Mouse (Mus musculus) heart, embryonic 16.5 days (tissue): Measurements from ENCODE around the gene Paxbp1. TPM values are rescaled to one million over a fixed set of nuclear protein-coding genes. Genes with fewer than 3 reads are reported as not detected.
A peak's percentile ranks its signal among the peaks of the same experiment; 100 is the strongest.

ENCODE experiments used
- ATAC-seq: fragments of 200-750 bp; cut with Nextera tagmentation; replicated peaks from 2 replicates; pipeline ENCODE4 v1.8.0; 2017; ENCODE audit warnings: moderate number of reproducible peaks; ENCODE audit not compliant: insufficient read depth, low FRiP score; ENCODE audit errors: extremely low read depth
- H3K27ac ChIP-seq: fragments of 300-500 bp; sonication (generic); 2 replicates; pipeline ENCODE4 v1.5.1; 2014; ENCODE audit warnings: mild to moderate bottlenecking, low read length, control low read depth, moderate library complexity
- H3K27me3 ChIP-seq: fragments of 300-500 bp; sonication (generic); 2 replicates; pipeline ENCODE4 v1.6.1; 2014; ENCODE audit warnings: low read length, mixed read lengths; ENCODE audit not compliant: control insufficient read depth, insufficient read depth
- H3K36me3 ChIP-seq: fragments of 300-500 bp; sonication (generic); 2 replicates; pipeline ENCODE4 v1.6.1; 2014; ENCODE audit not compliant: control insufficient read depth, insufficient read depth
- H3K4me1 ChIP-seq: fragments of 300-500 bp; sonication (generic); 2 replicates; pipeline ENCODE4 v1.6.1; 2014; ENCODE audit warnings: low read length, mixed read lengths; ENCODE audit not compliant: control insufficient read depth, insufficient read depth
- H3K4me2 ChIP-seq: fragments of 300-500 bp; sonication (generic); 2 replicates; pipeline ENCODE4 v1.6.1; 2014; ENCODE audit warnings: low read depth, mild to moderate bottlenecking, control low read depth, low read length
- H3K4me3 ChIP-seq: fragments of 300-500 bp; sonication (generic); 2 replicates; pipeline ENCODE4 v1.5.1; 2014; ENCODE audit warnings: mild to moderate bottlenecking, control low read depth, low read length
- H3K9ac ChIP-seq: fragments of 300-500 bp; sonication (generic); 2 replicates; pipeline ENCODE4 v1.6.1; 2014; ENCODE audit warnings: low read length, control low read depth
- H3K9me3 ChIP-seq: fragments of 300-500 bp; sonication (generic); replicated peaks from 2 replicates; pipeline ENCODE4 v1.6.1; 2016; ENCODE audit warnings: low read length; ENCODE audit not compliant: control insufficient read depth
- WGBS: fragments of 180-500 bp; shearing (Covaris S2); extraction: QIAGEN DNeasy Blood & Tissue Kit; methylation state at CpG from one replicate; pipeline ENCODE4 v1.1.7; 2014; 5-methylcytosine and 5-hydroxymethylcytosine counted together
- polyA plus RNA-seq: library from polyadenylated mRNA; unstranded; fragments of >200 nt; fragmentation: Nextera tagmentation; extraction: Ambion mirVana; gene quantifications from 2 replicates; pipeline ENCODE4 v1.2.1, GENCODE M21; 2015

The Paxbp1 gene
- polyA plus RNA-seq, 1 experiment from 2014 or later = 43.4 TPM

DNA sequence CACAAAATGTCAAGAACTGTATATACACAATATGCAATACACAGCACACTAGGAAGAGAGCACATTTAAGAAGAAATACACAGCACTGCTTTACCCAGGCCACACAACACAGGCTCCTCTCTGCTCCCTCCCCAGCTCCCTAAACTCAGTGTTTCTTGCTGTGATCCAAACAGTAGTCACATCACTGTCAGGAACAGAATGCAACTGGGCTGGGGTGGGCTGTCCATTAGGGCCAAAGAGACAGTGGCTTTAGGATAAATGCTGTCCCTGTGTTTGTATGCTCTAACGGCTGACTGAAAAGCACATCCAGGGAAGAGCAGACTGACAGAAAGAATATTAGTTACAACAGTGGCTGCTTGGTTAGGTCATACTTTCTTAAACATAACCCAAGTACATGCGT is 14.4 kb downstream of the Paxbp1 start:
- H3K9ac ChIP-seq = no peak overlapping the region
- ATAC-seq = no peak
- WGBS = 90% methylated on average over 2 of the region's 2 CpGs

DNA sequence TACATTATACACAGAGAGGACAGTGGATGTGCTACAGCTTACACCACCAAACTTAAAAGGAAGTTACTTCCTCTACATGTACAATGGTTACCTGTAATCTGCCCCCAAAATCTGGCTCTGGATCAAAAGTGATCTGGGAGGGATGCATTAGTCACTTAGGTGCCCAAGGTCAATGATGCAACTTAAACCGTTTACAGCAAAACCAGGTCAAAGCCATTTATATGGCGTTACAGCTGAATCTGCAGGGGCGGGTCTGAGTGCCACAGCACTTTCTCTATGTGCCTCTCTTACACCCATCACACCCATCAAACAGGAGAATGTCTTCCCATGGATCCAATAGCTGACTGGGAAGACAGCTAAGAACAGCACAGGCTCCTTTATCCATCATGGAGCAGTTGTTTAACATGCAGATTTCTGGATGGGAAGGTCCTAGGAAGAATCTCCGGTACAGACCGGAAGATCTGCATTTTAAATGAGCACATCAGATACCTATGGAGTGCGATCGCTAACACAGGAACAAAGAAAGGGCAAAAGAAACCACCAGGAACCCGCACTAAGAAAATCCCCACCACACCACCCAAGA is 15.1 kb downstream of the Paxbp1 start:
- H3K36me3 ChIP-seq = peaks cover 76% of the 10 kb centered on the region
- H3K9me3 ChIP-seq = no peaks in the 10 kb centered on the region
- no peak overlapping the region for H3K9ac ChIP-seq
- 92% methylated on average over 8 of the region's 8 CpGs for WGBS
- no peak for ATAC-seq
- H3K4me2 ChIP-seq = no peak overlapping the region
- H3K4me1 ChIP-seq = no peaks in the 10 kb centered on the region
- no peaks in the 10 kb centered on the region for H3K27me3 ChIP-seq
- no peak overlapping the region for H3K4me3 ChIP-seq
- H3K27ac ChIP-seq = no peak overlapping the region

More for the DNA sequence above, 14.4 kb downstream of the Paxbp1 start:
- no peaks in the 10 kb centered on the region for H3K9me3 ChIP-seq
- H3K36me3 ChIP-seq = peaks cover 75% of the 10 kb centered on the region
- H3K27ac ChIP-seq = no peak overlapping the region
- H3K4me3 ChIP-seq = no peak overlapping the region
- H3K27me3 ChIP-seq = no peaks in the 10 kb centered on the region
- no peak overlapping the region for H3K4me2 ChIP-seq
- no peaks in the 10 kb centered on the region for H3K4me1 ChIP-seq

DNA sequence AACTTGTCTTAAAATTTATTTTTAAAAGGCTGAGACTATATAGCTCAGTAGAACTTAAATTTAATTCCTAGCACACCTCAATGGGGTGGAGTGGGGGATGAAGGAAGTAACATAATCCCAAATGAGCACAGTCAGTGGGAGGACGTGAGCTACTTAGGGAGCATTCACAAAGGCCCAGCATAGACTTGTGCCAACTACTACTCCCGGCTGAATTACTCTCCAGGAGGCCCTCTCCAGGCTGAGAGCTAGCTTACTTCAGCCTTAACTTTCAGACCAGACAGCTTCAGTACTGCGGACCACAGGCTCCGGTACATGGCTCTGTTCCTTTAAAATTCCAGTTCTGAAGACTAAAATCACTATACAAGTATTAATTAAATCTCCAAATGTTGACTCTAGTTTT is 18.1 kb downstream of the Paxbp1 start:
- 88% methylated on average over 4 of the region's 4 CpGs for WGBS
- Histone ChIP-seq H3K4me1 (no peaks in the 10 kb centered on the region), H3K4me2 (no peak overlapping the region), H3K9ac (no peak overlapping the region), H3K27me3 (no peaks in the 10 kb centered on the region), H3K9me3 (peaks cover 4% of the 10 kb centered on the region; the same call in 1 of the 2 replicates), H3K36me3 (peaks cover 73% of the 10 kb centered on the region), H3K27ac (no peak overlapping the region), H3K4me3 (no peak overlapping the region)
- ATAC-seq = no peak

DNA sequence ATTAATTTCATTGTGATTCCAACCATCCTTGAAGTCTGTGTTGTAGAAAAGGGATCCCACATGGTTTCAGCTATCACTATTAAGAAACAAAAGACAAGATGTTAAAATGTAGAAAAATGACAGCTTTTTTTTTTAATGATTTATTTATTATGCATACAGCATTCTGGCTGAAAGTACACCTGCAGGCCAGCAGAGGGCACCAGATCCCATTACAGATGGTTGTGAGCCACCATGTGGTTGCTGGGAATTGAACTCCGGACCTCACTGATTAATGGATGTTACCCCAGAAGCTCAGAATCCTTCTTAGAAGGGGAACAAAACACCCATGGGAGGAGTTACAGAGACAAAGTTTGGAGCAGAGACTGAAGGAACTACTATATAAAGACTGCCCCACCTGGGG is 21.0 kb downstream of the Paxbp1 start:
- H3K4me3 ChIP-seq = no peak overlapping the region
- peaks cover 77% of the 10 kb centered on the region for H3K36me3 ChIP-seq
- H3K4me2 ChIP-seq = no peak overlapping the region
- H3K9me3 ChIP-seq = peaks cover 4% of the 10 kb centered on the region; the same call in 1 of the 2 replicates
- H3K4me1 ChIP-seq = no peaks in the 10 kb centered on the region
- 84% methylated on average over 1 of the region's 1 CpGs for WGBS
- H3K9ac ChIP-seq = no peak overlapping the region
- H3K27ac ChIP-seq = no peak overlapping the region
- no peaks in the 10 kb centered on the region for H3K27me3 ChIP-seq
- no peak for ATAC-seq

DNA sequence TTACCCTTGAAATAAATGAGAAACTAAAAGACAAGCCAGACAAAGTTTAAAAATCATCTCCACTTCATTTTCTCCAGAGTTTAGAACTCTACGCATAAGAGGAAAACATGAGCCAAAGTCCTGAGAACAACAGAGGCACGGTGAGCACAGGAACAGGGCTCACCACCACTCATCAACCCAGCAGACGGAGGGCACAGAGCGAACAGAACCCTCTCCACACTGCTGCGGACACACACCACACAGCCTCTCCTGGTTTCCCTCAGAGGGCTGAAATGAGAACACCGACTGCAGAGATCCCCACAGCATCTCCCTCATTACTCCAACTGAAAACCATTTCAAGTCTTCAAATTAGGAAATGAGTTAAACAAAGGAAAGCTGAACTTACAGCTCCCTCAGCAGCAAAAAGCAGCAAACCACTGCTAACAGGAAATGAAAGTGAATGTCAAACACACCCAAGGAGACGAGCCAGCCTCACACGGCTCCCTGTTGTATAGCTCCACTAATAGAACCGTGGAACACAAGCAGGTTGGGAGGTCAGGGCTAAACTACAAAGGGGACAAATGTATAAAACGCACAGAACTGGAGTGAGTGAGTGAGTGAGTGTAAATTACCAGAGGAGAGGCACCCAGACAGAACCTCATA is 23.4 kb downstream of the Paxbp1 start:
- H3K4me3 ChIP-seq = no peak overlapping the region
- WGBS = 89% methylated on average over 10 of the region's 10 CpGs
- no peak overlapping the region for H3K4me2 ChIP-seq
- no peaks in the 10 kb centered on the region for H3K27me3 ChIP-seq
- H3K27ac ChIP-seq = no peak overlapping the region
- no peak overlapping the region for H3K9ac ChIP-seq
- no peaks in the 10 kb centered on the region for H3K4me1 ChIP-seq
- H3K9me3 ChIP-seq = peaks cover 4% of the 10 kb centered on the region; the same call in 1 of the 2 replicates
- H3K36me3 ChIP-seq = peaks cover 76% of the 10 kb centered on the region
- no peak for ATAC-seq

DNA sequence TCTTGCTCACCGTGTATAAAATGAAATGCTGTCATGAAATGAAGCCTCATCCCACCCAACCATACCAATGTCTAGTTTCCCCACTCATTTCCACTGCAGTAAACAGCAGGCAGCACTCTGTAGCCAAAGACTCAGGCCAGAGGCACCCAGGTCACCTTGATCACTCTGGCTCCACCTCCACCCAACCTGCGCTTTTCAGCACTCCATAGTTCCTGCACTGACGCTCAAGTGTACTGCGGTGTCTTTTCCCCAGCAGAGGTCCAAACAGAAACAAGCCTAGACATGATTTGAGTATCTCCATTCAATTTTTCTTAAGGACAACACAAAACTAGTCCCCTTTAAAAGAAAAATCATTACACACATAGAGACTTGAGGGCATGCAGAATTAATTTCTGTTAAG is 24.9 kb downstream of the Paxbp1 start:
- Histone ChIP-seq H3K4me1 (no peaks in the 10 kb centered on the region), H3K9ac (no peak overlapping the region), H3K36me3 (peaks cover 73% of the 10 kb centered on the region), H3K27me3 (no peaks in the 10 kb centered on the region), H3K9me3 (peaks cover 4% of the 10 kb centered on the region; the same call in 1 of the 2 replicates), H3K4me2 (no peak overlapping the region), H3K4me3 (no peak overlapping the region), H3K27ac (no peak overlapping the region)
- WGBS = 86% methylated on average over 4 of the region's 4 CpGs
- ATAC-seq = no peak

DNA sequence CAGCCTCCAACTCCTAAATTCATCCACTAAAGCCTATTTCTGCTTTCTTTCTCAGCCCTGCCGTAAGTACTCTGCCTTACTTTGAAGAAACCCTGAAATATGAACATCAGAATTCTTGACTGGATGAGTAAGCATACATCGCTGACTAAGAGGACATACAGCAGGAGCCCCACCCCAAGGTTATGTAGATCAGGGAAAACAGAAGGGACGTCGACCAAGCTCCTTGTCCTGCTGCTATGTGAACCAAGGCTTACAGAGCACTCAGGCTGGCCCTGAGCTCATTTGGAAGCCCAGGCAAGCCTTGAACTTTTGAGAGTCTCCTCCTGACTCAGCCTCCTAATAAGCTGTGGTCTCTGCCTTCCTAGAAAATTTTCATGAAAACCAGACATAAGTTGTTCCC is 28.6 kb downstream of the Paxbp1 start:
- 79% methylated on average over 4 of the region's 4 CpGs for WGBS
- no peak for ATAC-seq

DNA sequence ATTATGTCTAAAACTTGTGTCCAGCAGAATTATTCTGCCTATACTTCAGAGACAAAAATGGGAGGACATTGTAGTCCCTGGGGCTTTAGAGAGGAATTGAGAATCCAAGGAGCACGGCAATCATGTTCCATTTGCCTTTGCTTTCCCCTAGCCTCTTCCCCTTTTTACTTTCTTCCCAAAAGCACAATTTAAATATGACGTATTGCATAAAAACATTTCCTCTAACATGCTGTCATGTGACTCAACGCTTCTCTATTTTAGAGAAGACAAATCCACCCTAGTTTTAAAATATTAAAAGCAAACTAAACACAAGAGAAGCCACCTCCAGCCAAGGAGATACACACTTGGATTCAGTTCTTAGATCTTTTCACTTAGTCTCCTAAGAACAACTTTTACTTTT is 32.5 kb downstream of the Paxbp1 start:
- Histone ChIP-seq H3K4me2 (peak overlapping the region; percentile 63), H3K27me3 (no peaks in the 10 kb centered on the region)
- no peak for ATAC-seq

More for the DNA sequence above, 28.6 kb downstream of the Paxbp1 start:
- H3K9me3 ChIP-seq = no peaks in the 10 kb centered on the region
- H3K36me3 ChIP-seq = peaks cover 53% of the 10 kb centered on the region
- H3K4me2 ChIP-seq = no peak overlapping the region
- H3K4me1 ChIP-seq = peaks cover 5% of the 10 kb centered on the region; the same call in 1 of the 2 replicates
- no peak overlapping the region for H3K9ac ChIP-seq
- H3K27me3 ChIP-seq = no peaks in the 10 kb centered on the region
- H3K27ac ChIP-seq = no peak overlapping the region
- no peak overlapping the region for H3K4me3 ChIP-seq

DNA sequence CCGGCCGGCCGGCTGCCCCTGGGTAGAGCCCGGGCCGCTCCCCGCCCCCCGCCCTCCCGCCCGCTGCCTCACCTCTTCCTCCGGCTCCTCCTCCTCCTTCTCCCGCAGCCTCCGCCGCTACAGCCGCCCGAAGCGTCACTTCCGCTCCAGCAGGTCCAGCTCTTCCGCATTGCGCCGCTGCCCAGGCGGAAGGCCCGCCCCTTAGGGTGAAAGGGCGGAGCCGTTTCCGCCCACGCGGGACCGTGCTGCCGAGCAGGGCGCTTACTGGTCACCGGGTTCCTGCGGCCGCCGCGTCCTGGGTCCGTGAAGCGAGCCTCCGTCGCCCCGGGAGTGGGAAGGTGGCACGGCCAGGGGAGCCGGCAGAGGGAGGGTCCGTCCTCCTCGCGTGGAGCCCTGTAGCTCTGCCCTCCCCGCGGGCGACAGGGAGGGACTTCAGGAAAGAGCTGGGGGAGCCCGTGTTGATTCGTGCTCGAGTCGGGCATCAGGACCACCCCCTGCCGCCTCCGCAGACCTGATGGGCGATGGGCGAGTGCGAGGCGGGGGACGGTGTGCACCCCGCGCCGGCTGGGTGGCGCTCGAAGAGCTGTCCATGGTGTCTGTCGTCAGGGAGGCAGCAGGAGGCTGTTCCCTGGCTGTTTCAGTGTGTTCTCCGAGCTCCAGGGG is 33.2 kb downstream of the Paxbp1 start, which contains the start of gene Synj1:
Gene Synj1, minus strand, starts transcription at position 288 of the 663 bp plus-strand sequence.
- H3K9me3 ChIP-seq = no peaks in the 10 kb centered on the region
- H3K36me3 ChIP-seq = peaks cover 18% of the 10 kb centered on the region
- no peaks in the 10 kb centered on the region for H3K27me3 ChIP-seq
- H3K9ac ChIP-seq = peak within 1 kb of the TSS; percentile 82
- H3K27ac ChIP-seq = peak within 1 kb of the TSS; percentile 84
- H3K4me2 ChIP-seq = peak within 1 kb of the TSS; percentile 93
- peak; percentile 97 for ATAC-seq
- peaks cover 13% of the 10 kb centered on the region for H3K4me1 ChIP-seq
- WGBS = under 1% methylated on average over 63 of the region's 66 CpGs
- H3K4me3 ChIP-seq = peak within 1 kb of the TSS; percentile 76

More for the DNA sequence above, 32.5 kb downstream of the Paxbp1 start:
- H3K4me1 ChIP-seq = peaks cover 13% of the 10 kb centered on the region
- H3K4me3 ChIP-seq = peak overlapping the region; percentile 76
- peaks cover 21% of the 10 kb centered on the region for H3K36me3 ChIP-seq
- H3K27ac ChIP-seq = no peak overlapping the region
- no peak overlapping the region; the same call in 1 of the 2 replicates for H3K9ac ChIP-seq
- 35% methylated on average over 3 of the region's 3 CpGs for WGBS
- H3K9me3 ChIP-seq = no peaks in the 10 kb centered on the region
